Comparison of ENCODE assay signal across 19 mouse cellular contexts in genomic region chr4:26354616-26355015, GRCm38 (mm10). TPM values are rescaled to one million over a fixed set of nuclear protein-coding genes. Genes with fewer than 3 reads are reported as not detected.
A peak's percentile ranks its signal among the peaks of the same experiment; 100 is the strongest.
DNase-seq lines count a peak whose midpoint lies in the region; ATAC-seq and TF ChIP-seq lines count a peak whose summit lies in the region.
"Had no signal": no experiment of that assay in that cellular context is flagged by ENCODE, and none has a peak within 500 bp of the region (broad histone marks: within the 10 kb centered on the region; RNA-seq: fewer than 3 reads in every experiment).

No protein-coding gene starts in this region.

- TF ChIP-seq CTCF in midbrain, postnatal 0 days (IDR thresholded peaks at IDR 0.05), result no peak
- TF ChIP-seq CTCF in forebrain, postnatal 0 days (IDR thresholded peaks at IDR 0.05; ENCODE audit: low read depth), result no peak

- no peaks in the 10 kb centered on the region for H3K4me1 ChIP-seq in midbrain, postnatal 0 days (ENCODE audit: insufficient read depth, low read length)
- peaks cover 6% of the 10 kb centered on the region for H3K4me1 ChIP-seq in midbrain, embryonic 10.5 days
- no peaks in the 10 kb centered on the region for H3K4me1 ChIP-seq in forebrain, postnatal 0 days (ENCODE audit: insufficient read depth)
- H3K4me1 ChIP-seq: embryonic facial prominence, embryonic 12.5 days; heart, embryonic 12.5 days; limb, embryonic 12.5 days; midbrain, embryonic 15.5 days had no signal

- peak; percentile 5 for DNase-seq in midbrain, postnatal 0 days (ENCODE audit: low spot score)
- DNase-seq in midbrain, embryonic 10.5 days (ENCODE audit: low spot score), result no peak
- peak; percentile 55 for DNase-seq in cerebellum, adult 8-10 months
- DNase-seq in forebrain, postnatal 0 days, result peak; percentile 69
- DNase-seq in heart, postnatal 36 days, result no peak
- DNase-seq in thymus, postnatal 0 days (ENCODE audit: low spot score), result no peak
- DNase-seq: kidney, adult 9 months; kidney, postnatal 4 days; right cerebral cortex, adult 18-20 months; spleen, adult 18-20 months had no signal

- no peak overlapping the region for H3K4me3 ChIP-seq in midbrain, postnatal 0 days (ENCODE audit: low read depth, low read length)
- H3K4me3 ChIP-seq in midbrain, embryonic 10.5 days, result no peak overlapping the region
- no peak overlapping the region for H3K4me3 ChIP-seq in forebrain, postnatal 0 days (ENCODE audit: low read depth, low read length)
- H3K4me3 ChIP-seq: embryonic facial prominence, embryonic 12.5 days; heart, embryonic 12.5 days; limb, embryonic 12.5 days; midbrain, embryonic 15.5 days had no signal

- intact Hi-C loops in heart, postnatal 36 days (cut with DNase I), result no loop called here

- no peak overlapping the region for H3K4me2 ChIP-seq in midbrain, postnatal 0 days (ENCODE audit: low read depth, low read length, poor library complexity, severe bottlenecking)
- no peak overlapping the region for H3K4me2 ChIP-seq in forebrain, postnatal 0 days (ENCODE audit: low read depth)
- H3K4me2 ChIP-seq: embryonic facial prominence, embryonic 12.5 days; heart, embryonic 12.5 days; limb, embryonic 12.5 days; midbrain, embryonic 15.5 days had no signal

- no peaks in the 10 kb centered on the region for H3K9me3 ChIP-seq in midbrain, postnatal 0 days (ENCODE audit: low read length)
- H3K9me3 ChIP-seq in midbrain, embryonic 10.5 days (replicated peaks), result no peaks in the 10 kb centered on the region
- no peaks in the 10 kb centered on the region for H3K9me3 ChIP-seq in forebrain, postnatal 0 days (ENCODE audit: low read length)
- H3K9me3 ChIP-seq: embryonic facial prominence, embryonic 12.5 days; G1E; heart, embryonic 12.5 days; limb, embryonic 12.5 days; midbrain, embryonic 15.5 days had no signal

- WGBS in midbrain, postnatal 0 days, result 91% methylated on average over 2 of the region's 2 CpGs
- 93% methylated on average over 2 of the region's 2 CpGs for WGBS in midbrain, embryonic 10.5 days
- 87% methylated on average over 2 of the region's 2 CpGs for WGBS in forebrain, postnatal 0 days

- ATAC-seq in midbrain, postnatal 0 days (ENCODE audit: low FRiP score), result no peak
- peak; percentile 87 for ATAC-seq in forebrain, postnatal 0 days
- no peak for ATAC-seq in monocyte, adult 5-6 weeks (replicated peaks; ENCODE audit: insufficient number of reproducible peaks, low FRiP score, low TSS enrichment, poor library complexity, severe bottlenecking)
- ATAC-seq: CD4-positive, CD25-positive, alpha-beta regulatory T cell, adult 4 months; hindbrain, postnatal 0 days; midbrain, embryonic 15.5 days had no signal

- H3K27me3 ChIP-seq in midbrain, postnatal 0 days (ENCODE audit: insufficient read depth, low read length), result no peaks in the 10 kb centered on the region
- no peaks in the 10 kb centered on the region for H3K27me3 ChIP-seq in midbrain, embryonic 10.5 days (ENCODE audit: low read depth, poor library complexity, severe bottlenecking)
- H3K27me3 ChIP-seq in forebrain, postnatal 0 days (ENCODE audit: insufficient read depth, low read length), result no peaks in the 10 kb centered on the region
- H3K27me3 ChIP-seq: embryonic facial prominence, embryonic 12.5 days; heart, embryonic 12.5 days; limb, embryonic 12.5 days; midbrain, embryonic 15.5 days had no signal

- no peak overlapping the region for H3K9ac ChIP-seq in midbrain, postnatal 0 days (replicated peaks; ENCODE audit: low read length, poor library complexity, severe bottlenecking)
- H3K9ac ChIP-seq in forebrain, postnatal 0 days, result no peak overlapping the region
- H3K9ac ChIP-seq: embryonic facial prominence, embryonic 12.5 days; heart, embryonic 12.5 days; limb, embryonic 12.5 days; liver, embryonic 14.5 days; midbrain, embryonic 15.5 days had no signal

- no peak overlapping the region for H3K27ac ChIP-seq in midbrain, postnatal 0 days (ENCODE audit: low read depth, low read length)
- no peak overlapping the region for H3K27ac ChIP-seq in midbrain, embryonic 10.5 days (replicated peaks)
- no peak overlapping the region for H3K27ac ChIP-seq in forebrain, postnatal 0 days (ENCODE audit: low read depth, low read length)
- H3K27ac ChIP-seq: embryonic facial prominence, embryonic 12.5 days; hindbrain, postnatal 0 days; limb, embryonic 12.5 days; liver, embryonic 14.5 days; midbrain, embryonic 15.5 days had no signal

- no peaks in the 10 kb centered on the region for H3K36me3 ChIP-seq in midbrain, postnatal 0 days (ENCODE audit: insufficient read depth, low read length)
- no peaks in the 10 kb centered on the region for H3K36me3 ChIP-seq in midbrain, embryonic 10.5 days
- no peaks in the 10 kb centered on the region for H3K36me3 ChIP-seq in forebrain, postnatal 0 days (ENCODE audit: insufficient read depth)
- H3K36me3 ChIP-seq: embryonic facial prominence, embryonic 12.5 days; G1E; heart, embryonic 12.5 days; limb, embryonic 12.5 days; midbrain, embryonic 15.5 days had no signal

RNA-seq across cellular contexts. Expression of gene Manea, which starts 7.9 kb away (rescaled TPM):
- total RNA-seq in midbrain, postnatal 0 days (2014; rRNA removed), result 26.1 and 26.9 TPM in 2 replicates
- polyA plus RNA-seq in midbrain, postnatal 0 days (2015; fragmentation: Nextera tagmentation; extraction: Ambion mirVana), result 10.6 and 10.7 TPM in 2 replicates
- 20.5 and 20.9 TPM in 2 replicates for polyA plus RNA-seq in midbrain, embryonic 10.5 days (2016; fragmentation: Nextera tagmentation; extraction: Ambion mirVana)
- 30.0 and 33.2 TPM in 2 replicates for total RNA-seq in forebrain, postnatal 0 days (2014; rRNA removed)
- 7.8 and 11.3 TPM in 2 replicates for polyA plus RNA-seq in forebrain, postnatal 0 days (2015; fragmentation: Nextera tagmentation; extraction: Ambion mirVana)
- 10 to 100 TPM; 19.0 to 19.2 TPM for total RNA-seq in heart, postnatal 36 days (2021)
- 9.2 to 15.2 TPM (median 11.0 TPM) in 3 replicates for total RNA-seq in monocyte, adult 5-6 weeks (2017)
- polyA plus RNA-seq in thymus, postnatal 0 days (2015; fragmentation: Nextera tagmentation; extraction: Ambion mirVana), result 6.4 and 6.8 TPM in 2 replicates

Comparison
In these comparisons a context has a peak if more than half of its experiments do, and no peak if none do; other contexts are left out.
1. DNase-seq: peak in midbrain, postnatal 0 days (single experiment), cerebellum, adult 8-10 months (single experiment) and forebrain, postnatal 0 days (single experiment); none in midbrain, embryonic 10.5 days (single experiment), heart, postnatal 36 days (0 of 2) and thymus, postnatal 0 days (single experiment).